Mouse (Mus musculus) frontal cortex, postnatal 36 days (tissue): ENCODE results near the gene Akap5.
A peak's percentile ranks its signal among the peaks of the same experiment; 100 is the strongest.

Experiments used
- DNase-seq, 2 experiments: peaks; one replicate each; pipeline ENCODE4 v3.0.0; 2022; ENCODE audit warnings: low spot score in 2 of 2

Gene Akap5

GRCm38 (mm10) chr12:76368790-76369205, 44.1 kb downstream of the Akap5 start:
- DNase-seq = no peak

GRCm38 (mm10) chr12:76369206-76369977, 44.7 kb downstream of the Akap5 start, which contains the start of gene Zbtb25:
TSS of gene Zbtb25 (minus strand) at chr12:76369602.
- peak; percentile 82 to 92 for DNase-seq

GRCm38 (mm10) chr12:76369978-76370830, 45.5 kb downstream of the Akap5 start, which contains the start of gene Zbtb1:
TSS of gene Zbtb1 (plus strand) at chr12:76370266.
- peak; percentile 79 to 84 for DNase-seq

- peak; percentile 56 to 63 for DNase-seq
Observed at GRCm38 (mm10) chr12:76370831-76371571, 46.3 kb downstream of the Akap5 start.

GRCm38 (mm10) chr12:76372046-76372445, 47.4 kb downstream of the Akap5 start:
- DNase-seq = no peak

- DNase-seq = no peak
Observed at GRCm38 (mm10) chr12:76372881-76373818, 48.5 kb downstream of the Akap5 start.

- DNase-seq = no peak
Observed at GRCm38 (mm10) chr12:76373991-76374390, 49.3 kb downstream of the Akap5 start.

- no peak for DNase-seq
Observed at GRCm38 (mm10) chr12:76374911-76375310, 50.2 kb downstream of the Akap5 start.

GRCm38 (mm10) chr12:76375506-76375905, 50.8 kb downstream of the Akap5 start:
- DNase-seq = no peak

GRCm38 (mm10) chr12:76376649-76377048, 52.0 kb downstream of the Akap5 start:
- DNase-seq = peak in 1 of 2 experiments; percentile 17

- no peak for DNase-seq
Observed at GRCm38 (mm10) chr12:76377059-76377458, 52.4 kb downstream of the Akap5 start.

- DNase-seq = no peak
Observed at GRCm38 (mm10) chr12:76377726-76378125, 53.0 kb downstream of the Akap5 start.

- no peak for DNase-seq
Observed at GRCm38 (mm10) chr12:76378556-76378955, 53.9 kb downstream of the Akap5 start.

GRCm38 (mm10) chr12:76380151-76380550, 55.5 kb downstream of the Akap5 start:
- DNase-seq = no peak
